Mouse (Mus musculus) hindbrain, embryonic 11.5 days (tissue): ENCODE results near the gene 2210016F16Rik. TPM values are rescaled to one million over a fixed set of nuclear protein-coding genes. Genes with fewer than 3 reads are reported as not detected.

Experiments
- microRNA counts: library from miRNA; unstranded; fragments of <30 nt; microRNA quantifications from one replicate; lab custom pipeline; 2015
- polyA plus RNA-seq: library from polyadenylated mRNA; unstranded; fragments of >200 nt; fragmentation: Nextera tagmentation; extraction: Ambion mirVana; gene quantifications from 2 replicates; pipeline ENCODE4 v1.2.1, GENCODE M21; 2014

2210016F16Rik gene
- polyA plus RNA-seq, 1 experiment from 2014 or later: 31.6 TPM

MicroRNAs within 50 kb of the gene (microRNA counts, 519-probe panel; counts per million panel counts)
- 2,774 counts per million, percentile 12 among the panel's probes with 10 or more counts for microRNA mmu-miR-7a (lab: Ali Mortazavi, UCI)

Other genes with a start within 250 kb of the 2210016F16Rik start
- gene Idnk, start 227.6 kb downstream of the 2210016F16Rik start, polyA plus RNA-seq: 57.8 and 62.7 TPM in 2 replicates
- 124 and 159 TPM in 2 replicates for gene Ubqln1, start 169.6 kb downstream of the 2210016F16Rik start, polyA plus RNA-seq
- 37.3 and 45.2 TPM in 2 replicates for gene Gkap1, start 109.5 kb downstream of the 2210016F16Rik start, polyA plus RNA-seq
- gene Kif27, start 26.1 kb downstream of the 2210016F16Rik start, polyA plus RNA-seq: 1.4 and 2.5 TPM in 2 replicates
- gene Rmi1, start 17.0 kb upstream of the 2210016F16Rik start, polyA plus RNA-seq: 31.5 and 34.4 TPM in 2 replicates
- 2,191 and 2,423 TPM in 2 replicates for gene Hnrnpk, start 18.1 kb upstream of the 2210016F16Rik start, polyA plus RNA-seq
- 0.08 TPM in 1 of 2 replicates, not detected in the other for gene Slc28a3, start 225.7 kb upstream of the 2210016F16Rik start, polyA plus RNA-seq